Mouse (Mus musculus): ENCODE results near the gene Rimbp2.
"Not testable (repeated sequence)": the region's sequence is repeated elsewhere in the genome, so short reads cannot be mapped to it uniquely, and the experiment has no call there.

Gene Rimbp2

DNA sequence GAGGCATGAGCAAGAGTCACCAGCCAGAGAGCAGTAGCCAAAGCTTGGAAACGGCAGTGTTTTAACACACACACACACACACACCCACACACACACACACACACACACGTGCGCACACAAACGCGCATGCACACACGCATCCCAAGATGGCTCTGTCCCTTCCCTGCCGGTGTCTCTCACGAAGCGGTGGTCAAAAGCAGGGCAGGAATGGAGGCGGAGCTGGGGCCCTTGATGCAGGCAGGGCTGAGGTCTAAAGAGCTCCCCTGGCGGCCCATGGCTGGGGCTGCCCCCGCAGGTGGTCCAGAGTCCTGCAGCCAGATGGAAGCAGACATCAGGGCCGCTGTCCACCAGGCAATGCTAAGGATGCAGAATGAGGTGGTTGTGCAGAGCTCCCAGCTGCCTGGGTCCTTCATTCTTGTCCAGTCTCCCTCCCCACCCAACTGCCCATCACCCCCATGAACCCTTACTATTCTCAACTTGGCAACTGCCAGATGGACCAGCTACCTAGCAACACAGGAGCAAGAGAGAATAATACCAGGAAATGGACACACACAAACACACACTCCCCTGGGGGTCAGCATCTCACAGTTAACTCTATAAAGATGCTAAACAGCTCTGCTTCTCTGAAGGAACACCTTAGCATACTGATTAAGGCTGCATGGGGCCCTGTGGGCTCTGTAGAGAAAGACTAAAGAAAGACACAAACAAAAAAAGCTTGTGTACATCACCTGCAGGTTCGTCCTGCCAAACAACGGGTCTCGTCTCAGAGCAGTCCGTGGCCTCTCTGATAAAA is at the start of gene Rimbp2:
Gene Rimbp2, minus strand, starts transcription at position 209 of the 793 bp plus-strand sequence.
- DNase-seq (ENCODE audit: low spot score in 2 of 2), result no peak

DNA sequence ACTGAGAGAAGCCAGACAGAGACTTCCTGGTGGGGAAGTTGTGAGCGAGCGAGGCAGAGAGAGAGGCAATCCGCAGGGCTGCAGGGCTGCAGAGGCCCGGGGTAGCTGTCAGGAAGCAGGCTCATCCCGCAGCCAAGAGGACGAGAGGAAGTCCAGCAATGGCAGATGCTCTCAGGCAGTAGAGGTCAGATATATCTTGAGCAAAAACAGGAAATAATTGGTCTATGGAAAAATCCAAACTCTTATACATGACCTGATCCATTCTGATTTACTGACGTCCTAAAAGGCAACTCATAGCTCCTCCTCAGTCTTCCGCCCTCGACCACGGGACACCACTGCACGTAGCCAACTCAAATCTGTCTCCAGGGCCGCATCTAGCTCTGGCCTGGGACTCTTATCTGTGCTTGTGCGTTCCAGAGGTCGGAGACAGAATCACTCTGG is 49.3 kb upstream of the Rimbp2 start:
- peak; percentile 48 to 72 for DNase-seq (ENCODE audit: low spot score in 2 of 2)

DNA sequence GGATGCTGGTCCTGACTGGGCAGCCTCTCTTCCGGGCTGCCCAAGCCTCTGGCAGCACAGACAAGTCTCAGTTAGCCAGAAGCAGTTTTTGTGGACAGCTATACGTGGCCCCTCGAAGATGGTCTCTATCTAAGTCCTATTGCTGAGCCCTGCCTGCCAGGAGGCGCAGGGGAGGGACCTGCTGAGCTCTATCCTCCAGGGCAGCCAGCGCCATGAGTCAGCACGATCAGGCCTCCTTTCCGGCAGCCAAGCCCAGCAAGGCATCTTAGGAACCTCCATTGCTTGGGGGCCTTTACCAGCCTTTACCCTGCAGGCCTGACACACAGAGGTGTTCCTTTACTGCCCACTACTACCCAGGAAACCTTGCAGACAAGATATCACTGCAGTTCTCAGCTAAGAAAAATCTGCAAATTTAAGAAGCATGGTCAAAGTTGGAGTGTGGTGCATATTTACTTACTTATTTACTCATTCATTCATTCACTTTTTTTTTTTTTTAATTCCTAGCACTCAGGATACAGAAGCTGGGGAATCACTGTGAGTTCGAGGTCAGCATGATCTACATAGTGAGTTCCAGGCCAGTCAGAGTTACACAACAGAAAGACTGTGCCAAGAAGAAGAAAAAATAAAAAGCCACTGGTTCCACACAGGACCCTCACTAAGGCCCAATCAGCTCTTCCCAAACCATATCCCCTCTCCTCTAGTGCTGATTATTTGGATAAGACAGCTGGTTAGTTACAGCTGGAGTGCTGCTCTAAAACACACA is 47.6 kb upstream of the Rimbp2 start:
- DNase-seq (ENCODE audit: low spot score in 2 of 2), result peak; percentile 24 to 37

DNA sequence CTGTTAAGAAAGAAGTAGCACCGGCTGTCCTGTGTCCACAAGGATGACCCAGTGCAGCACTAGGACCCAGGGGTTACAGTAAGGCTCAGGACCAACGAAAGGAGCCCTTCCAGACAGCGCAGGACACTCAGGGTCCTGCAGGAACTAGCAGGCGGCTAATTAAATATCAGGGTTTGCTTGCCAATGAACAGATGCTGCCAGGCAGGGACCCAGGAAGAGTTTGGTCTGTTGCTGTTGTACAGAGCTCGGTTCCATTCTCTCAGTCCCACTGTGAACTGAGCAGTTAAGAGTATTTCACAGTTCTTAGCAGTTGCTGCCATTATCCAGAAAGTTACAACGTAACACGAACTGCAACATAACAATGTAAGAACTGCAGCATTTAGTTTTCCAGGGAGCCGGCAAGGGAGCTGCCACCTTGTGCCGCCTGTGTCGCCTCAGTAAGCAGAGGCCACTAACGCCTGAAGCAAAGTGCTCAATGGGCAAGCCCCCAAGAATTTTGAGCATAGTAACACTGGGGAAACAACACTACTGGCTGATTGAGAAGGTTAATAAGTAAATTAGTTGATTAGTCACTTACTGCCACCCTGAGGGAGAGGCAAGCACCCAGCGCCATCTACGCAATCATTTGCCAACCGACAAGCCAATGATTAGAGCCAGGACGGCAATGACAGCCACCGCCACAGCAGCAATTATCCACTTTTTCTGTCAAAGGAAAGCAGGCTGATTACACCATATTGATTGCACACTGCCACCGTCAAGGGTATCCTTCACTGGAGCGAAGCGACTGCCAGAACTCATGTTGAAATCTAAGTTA is 34.1 kb upstream of the Rimbp2 start:
- no peak for DNase-seq (ENCODE audit: low spot score in 2 of 2)

DNA sequence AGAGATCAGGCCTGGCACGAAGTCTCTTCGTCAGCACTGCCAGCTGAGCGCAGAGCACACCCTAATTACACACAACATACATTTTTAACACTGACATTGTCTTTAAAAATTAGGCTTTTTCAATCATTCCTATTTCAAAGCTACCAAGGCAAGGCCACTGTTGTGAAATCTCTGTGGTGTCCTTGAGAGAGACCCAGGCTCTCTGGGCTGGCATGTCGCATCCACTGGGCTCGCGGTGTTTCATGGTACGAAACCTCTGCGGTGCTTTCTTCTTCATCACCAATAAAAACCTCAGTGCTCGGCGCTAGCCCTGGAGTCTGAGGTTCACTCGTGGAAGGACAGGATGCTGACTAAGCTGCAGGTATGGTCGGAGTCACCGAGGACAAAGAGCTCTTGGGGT is 32.7 kb upstream of the Rimbp2 start:
- DNase-seq (ENCODE audit: low spot score in 2 of 2), result no peak

DNA sequence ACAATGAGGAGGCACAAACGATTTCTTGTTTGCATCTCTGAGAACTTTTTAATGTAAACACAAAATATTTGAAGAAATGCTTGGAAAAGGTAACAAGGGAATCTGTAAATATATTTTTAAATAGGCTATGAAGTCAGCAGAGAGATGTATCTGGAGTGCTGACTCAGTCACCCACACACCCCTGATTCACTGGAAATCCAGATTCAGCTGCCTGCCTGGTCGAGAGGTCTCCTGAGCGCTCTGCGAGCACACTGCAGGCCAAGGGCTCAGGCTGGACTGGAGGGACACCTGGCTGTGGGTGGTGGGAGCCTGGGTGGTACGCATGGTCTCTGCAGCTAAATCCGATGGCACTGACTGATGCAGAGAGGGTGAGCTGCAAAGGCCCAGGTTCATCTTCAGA is 31.2 kb upstream of the Rimbp2 start:
- DNase-seq (ENCODE audit: low spot score in 2 of 2), result no peak

DNA sequence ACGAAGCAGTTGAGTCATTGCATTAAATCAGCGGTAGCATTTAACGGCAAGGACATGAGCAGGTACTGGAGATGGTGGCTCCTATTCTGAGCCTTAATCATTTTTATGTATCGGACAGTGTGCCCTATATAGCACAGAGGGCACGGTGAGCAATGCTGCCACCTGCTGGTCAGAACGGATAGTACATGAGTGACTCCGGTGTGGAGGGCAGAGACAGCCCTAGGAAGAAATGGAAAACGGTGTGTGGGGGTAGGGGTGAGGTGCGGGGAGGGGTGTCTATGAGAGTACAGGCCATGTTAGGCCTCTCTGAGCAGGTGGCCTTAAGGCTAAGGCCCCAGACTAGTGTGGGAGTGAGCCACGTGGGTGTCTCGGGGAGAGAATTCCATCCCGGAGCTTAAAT is 28.3 kb upstream of the Rimbp2 start:
- DNase-seq (ENCODE audit: low spot score in 2 of 2), result peak; percentile 25 to 31

DNA sequence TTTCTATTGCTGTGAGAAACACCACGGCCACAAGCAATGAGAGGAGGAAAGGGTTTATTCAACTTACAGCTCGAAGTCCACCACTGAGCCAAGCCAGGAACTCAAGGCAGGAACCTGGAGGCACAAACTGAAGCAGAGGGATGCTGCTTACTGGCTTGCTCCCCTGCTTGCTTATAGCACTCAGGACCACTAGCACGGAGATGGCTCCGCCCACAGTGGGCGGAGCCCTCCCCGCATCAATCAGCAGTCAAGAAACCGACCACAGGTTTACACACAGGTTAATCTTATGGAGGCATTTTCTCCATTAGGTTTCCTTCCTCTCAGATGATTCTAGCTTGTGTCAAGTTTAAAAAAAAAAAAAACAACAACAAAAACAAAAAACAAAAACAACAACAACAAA is 27.6 kb upstream of the Rimbp2 start:
- no peak for DNase-seq (ENCODE audit: low spot score in 2 of 2)

DNA sequence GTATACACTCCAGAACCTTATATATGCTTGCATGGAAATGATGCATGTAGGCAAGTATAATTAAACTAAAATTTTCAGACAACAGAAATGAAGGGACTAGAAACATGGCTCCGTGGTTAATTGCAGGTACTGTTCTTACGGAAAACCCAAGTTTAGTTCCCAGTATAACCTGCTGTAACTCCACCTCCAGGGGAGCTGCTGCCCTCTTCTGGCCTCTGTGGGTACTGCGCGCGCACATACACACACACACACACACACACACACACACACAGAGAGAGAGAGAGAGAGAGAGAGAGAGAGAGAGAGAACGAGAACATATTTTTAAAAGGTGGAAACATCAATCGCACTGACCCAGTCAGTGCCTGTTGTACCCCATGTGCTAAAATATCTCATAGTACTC is 25.7 kb upstream of the Rimbp2 start:
- DNase-seq (ENCODE audit: low spot score in 2 of 2), result no peak

DNA sequence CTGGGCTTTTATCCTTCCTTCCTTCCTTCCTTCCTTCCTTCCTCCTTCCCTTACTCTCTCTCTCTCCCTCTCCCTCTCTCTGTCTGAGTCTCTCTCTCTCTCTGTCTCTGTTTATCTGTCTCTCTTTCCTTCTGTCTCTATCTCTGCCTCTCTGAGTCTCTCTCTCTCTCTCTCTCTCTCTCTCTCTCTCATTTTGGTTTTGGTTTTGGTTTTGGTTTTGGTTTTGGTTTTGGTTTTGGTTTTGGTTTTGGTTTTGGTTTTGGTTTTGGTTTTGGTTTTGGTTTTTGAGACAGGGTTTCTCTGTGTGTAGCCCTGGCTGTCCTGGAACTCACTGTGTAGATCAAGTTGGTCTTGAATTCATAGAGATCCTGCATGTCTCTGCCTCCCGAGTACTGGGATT is 24.2 kb upstream of the Rimbp2 start:
- not testable (repeated sequence) for DNase-seq (ENCODE audit: low spot score in 2 of 2)

DNA sequence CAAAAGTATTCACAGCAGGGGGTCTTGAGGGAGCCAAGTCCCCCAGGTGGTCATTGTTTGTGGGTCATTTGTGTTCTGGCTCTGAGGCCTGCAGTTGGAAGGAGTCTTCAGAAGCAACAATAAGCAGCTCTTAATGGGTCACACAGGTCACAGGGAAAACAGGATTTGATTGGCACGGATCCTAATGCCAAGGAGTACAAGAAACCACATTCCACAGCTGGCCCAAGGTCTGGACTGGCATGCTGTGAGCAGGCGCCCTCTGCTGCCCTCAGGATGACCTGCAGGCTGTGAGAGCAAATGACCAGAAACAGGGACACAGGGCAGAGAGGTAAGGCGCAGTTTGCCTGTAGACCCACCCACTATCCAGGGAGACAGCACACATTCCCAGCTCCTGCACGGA is 23.0 kb upstream of the Rimbp2 start:
- no peak for DNase-seq (ENCODE audit: low spot score in 2 of 2)

DNA sequence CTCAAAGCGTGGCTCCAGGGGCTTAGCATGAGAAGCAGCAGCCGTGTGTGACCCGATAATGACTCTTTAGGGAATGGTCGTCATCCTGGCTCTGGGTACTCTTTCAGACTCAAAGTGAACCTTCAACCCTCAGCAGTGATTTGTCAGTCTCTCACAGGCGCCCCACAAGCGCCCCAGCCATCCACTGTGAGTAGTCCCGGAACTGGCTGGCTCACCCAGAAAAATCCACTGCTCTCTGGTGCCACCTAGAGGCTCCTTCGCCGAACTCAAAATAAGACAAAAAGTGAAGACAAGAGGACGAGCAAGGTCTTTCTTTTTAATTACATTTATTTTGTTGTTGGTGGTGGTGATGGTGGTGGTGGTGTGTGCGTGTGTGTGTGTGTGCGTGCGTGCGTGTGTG is 18.0 kb upstream of the Rimbp2 start:
- DNase-seq (ENCODE audit: low spot score in 2 of 2), result peak in 1 of 2 experiments; percentile 35

DNA sequence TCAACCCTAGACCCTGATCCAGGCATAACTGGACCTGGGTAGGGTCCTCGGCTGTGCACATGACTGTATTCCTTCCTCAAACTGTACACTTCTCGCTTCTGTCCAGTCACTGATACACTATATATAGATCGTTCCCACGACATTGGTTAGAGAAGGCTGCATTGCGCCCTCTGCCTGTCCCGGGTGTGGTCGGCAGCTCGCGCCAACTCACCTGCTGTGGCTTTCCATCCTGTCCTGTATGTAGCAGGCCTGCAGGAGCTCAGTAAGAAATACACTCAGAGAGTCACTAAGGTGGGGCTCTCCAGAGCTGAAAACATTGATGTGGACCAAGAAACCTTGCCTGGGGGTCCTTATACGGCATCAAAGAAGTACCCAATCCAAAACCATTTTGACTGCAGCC is 17.6 kb upstream of the Rimbp2 start:
- DNase-seq (ENCODE audit: low spot score in 2 of 2), result no peak

DNA sequence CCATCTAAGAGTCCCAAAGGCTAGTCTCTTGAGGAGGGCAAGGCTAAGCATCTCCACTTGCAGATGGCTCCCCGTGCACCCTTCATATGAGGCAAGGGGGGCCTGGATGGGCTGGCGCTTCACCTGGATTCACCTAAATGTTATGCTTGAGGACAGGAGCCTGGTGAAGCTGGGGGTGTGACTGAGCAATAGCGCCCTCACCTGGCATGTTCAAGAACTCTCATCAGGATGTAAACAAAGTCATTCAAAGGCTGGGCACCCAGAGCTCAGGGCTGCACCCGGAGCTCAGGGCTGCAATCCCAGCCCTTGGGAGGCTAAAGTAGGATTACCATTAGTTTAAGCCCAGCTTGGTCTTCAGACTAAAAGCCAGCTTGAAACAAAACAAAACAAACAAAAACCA is 11.1 kb upstream of the Rimbp2 start:
- no peak for DNase-seq (ENCODE audit: low spot score in 2 of 2)

DNA sequence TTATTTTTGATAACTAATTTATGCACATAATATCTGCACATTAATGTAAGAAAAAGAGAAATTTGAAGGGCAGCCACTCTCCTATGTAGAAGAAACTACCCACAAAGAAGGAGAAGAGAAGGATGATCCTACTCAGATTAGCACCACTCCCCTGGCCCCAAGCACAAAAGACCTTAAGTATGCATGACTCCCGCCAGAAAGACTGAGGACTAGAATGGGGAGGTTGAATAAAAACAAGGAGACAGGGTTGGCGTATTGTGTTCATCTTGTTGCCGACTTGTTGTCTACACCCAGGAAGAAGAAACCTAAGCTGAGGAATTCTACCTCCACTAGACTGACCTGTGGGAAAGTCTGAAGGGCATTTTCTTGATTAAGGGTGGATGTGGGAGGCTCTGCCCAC is 5.6 kb upstream of the Rimbp2 start:
- no peak for DNase-seq (ENCODE audit: low spot score in 2 of 2)

DNA sequence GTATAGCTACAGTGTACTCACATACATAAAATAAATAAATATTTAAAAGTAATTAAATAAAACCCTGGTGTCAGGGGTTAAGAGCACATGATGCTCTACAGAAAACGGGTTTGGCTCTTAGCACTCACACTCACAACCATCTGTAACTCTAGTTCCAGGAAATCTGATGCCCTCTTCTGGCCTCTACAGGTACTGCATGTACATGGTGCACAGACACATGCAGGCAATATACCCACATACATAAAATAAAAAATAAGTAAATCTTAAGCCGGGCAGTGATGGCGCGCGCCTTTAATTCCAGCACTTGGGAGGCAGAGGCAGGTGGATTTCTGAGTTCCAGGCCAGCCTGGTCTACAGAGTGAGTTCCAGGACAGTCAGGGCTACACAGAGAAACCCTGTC is 1.1 kb upstream of the Rimbp2 start:
- DNase-seq (ENCODE audit: low spot score in 2 of 2), result not testable (repeated sequence)

DNA sequence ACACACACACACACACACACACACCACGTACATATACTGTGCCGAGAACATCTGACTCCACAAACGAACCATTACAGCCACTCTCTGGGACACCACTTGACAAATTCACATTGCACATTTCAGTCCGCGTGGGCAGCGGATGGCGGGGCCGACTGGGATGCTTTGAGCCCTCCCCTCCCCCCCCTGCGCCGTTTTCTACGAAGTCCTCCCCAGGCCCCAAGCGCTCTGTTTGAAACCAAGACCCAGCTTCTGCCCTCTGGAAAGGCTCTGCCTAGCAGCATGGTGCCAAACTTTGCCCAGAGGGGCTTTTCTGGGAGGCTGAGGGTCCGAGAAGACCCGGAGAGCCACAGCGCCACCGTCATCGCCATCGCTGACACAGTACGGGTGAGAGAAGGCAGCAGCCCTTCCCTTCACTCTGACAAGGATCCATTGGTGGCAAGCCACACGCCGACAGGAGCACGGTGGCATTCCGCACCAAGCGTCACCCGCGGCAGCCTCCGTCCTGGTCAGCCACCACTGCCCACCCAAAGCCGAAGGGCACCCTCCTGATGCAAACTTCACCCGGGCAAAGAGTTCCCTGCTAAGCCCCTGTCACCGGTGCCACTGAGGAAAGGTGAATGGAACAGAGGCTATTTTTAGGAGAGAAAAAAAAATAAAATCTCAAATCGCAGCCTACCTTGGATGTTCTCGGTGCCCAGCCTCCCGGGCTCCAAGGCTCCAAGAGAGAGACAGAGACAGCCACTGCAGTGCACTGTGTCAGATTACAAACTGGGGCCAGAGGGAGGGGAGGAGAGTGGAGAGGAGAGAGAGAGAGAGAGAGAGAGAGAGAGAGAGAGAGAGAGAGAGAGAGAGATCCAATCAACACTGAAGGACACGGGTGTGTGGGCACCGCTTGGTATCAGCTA is 743 bp downstream of the Rimbp2 start:
- no peak for DNase-seq (ENCODE audit: low spot score in 2 of 2)

DNA sequence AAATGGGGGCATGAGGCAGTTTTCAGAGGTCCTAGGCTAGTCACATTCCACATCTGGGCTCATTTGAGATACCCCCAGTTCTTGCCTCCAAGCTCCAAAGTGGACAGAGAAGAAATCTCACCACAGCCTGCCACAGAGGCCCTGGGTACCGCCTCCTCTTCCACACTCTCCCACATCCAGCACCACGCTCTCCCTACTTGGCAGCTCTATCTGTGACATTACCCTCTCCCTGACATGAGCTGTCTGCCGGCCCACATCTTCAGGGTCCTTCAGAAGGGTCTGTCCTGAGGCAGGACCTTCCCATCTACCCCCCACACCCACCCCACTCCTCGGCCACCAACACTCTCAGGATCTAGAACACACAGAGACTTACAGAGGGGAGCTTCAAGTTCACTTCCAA is 1.8 kb downstream of the Rimbp2 start:
- DNase-seq (ENCODE audit: low spot score in 2 of 2), result no peak

DNA sequence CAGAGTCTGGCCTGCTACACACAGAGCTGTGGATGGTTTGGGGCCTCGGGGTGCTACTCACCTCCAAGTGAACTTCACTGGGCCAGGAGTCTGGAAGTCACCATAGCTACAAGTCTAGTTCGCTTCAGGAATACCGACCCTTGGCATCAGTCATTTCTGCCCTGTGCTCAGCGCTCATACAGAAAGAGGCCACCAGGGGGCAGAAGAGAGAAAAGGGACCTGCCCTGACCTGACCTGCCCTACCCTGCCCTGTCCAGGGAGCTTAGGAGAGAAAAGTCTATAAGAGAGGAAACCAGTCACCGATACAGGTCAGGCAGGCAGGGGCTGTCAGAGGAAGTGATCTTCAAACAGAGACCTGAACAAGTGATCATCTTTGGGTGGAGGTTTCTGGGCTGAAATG is 6.2 kb downstream of the Rimbp2 start:
- DNase-seq (ENCODE audit: low spot score in 2 of 2), result no peak

DNA sequence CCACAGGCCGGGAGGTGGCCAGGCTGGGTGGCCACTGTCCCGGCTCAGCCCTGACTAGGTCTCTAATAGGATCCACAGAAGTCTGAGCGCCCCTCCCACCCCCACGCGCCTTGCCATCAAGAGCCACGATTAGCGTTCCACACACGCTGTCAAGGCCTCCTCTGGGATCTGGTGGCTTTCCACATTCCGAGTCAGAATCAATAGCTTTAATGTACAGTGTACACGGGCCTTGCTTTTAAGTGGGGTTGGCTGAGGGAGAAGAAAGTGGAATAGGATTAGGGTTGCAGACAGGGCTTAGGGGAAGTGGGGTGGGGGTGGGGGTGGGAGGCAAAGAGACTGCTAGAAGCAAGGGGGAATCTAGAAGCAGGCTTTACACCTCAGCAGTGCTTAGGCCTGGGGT is 12.8 kb downstream of the Rimbp2 start:
- no peak for DNase-seq (ENCODE audit: low spot score in 2 of 2)

DNA sequence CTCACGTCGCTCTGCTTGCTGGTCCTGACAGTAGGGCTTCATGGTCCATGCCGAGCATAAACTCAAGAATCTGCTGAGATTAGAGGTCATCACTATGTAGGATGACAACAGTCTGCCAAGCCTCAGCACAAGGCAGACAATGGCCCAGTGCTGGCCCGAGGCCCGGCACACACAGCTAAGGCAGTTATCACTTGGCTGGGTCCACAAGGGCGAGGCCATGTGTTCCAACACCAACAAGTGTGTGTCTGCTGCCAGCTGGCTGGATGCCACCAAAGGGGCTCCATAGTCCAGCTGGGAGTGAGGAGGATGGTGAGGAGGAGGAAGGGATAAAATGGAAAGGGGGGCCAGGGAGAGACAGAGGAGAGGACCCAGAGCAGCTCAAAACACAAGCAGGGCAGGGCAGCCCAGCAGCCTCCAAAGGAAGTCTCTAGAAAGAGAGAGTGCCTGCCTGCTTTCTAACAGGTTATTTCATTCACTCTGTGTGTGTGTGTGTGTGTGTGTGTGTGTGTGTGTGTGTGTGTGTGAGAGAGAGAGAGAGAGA is 17.9 kb downstream of the Rimbp2 start:
- peak; percentile 36 to 52 for DNase-seq (ENCODE audit: low spot score in 2 of 2)

All from heart, adult 9 months (tissue).